Mouse (Mus musculus): ENCODE data around the gene Nr6a1. TPM values are rescaled to one million over a fixed set of nuclear protein-coding genes. Genes with fewer than 3 reads are reported as not detected.

Nr6a1 gene
- polyA plus RNA-seq, 1 experiment from 2014 or later, result 1.7 TPM

DNA sequence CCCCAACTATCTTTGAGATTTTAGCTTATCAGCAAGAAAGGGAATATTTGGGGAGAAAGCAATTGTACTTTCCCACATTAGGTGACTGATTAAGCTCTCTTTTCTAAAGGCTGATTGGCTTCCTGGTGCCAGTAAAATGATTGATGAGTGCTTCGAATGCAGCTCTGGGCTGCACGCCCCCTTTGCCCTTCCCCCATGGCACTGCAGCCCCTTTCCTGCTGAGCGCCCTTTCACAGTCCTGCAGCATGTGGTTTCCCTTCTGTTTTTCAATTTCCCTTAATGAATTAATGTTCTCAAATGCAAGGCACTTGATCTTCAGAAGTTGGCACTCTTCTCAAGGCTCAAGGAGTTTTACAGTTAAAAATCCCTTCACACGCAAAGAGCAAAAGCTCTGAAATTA lies 12.5 kb downstream of the Nr6a1 start:
- no peak for ATAC-seq (replicated peaks)
- 13% methylated on average over 4 of the region's 4 CpGs for WGBS
- Histone ChIP-seq H3K27me3 (no peaks in the 10 kb centered on the region), H3K36me3 (no peaks in the 10 kb centered on the region), H3K27ac (replicated peaks) (no peak overlapping the region), H3K4me3 (no peak overlapping the region), H3K4me1 (peaks cover 5% of the 10 kb centered on the region; the same call in 1 of the 2 replicates), H3K9me3 (no peaks in the 10 kb centered on the region), H3K4me2 (replicated peaks) (no peak overlapping the region), H3K9ac (replicated peaks) (no peak overlapping the region)

DNA sequence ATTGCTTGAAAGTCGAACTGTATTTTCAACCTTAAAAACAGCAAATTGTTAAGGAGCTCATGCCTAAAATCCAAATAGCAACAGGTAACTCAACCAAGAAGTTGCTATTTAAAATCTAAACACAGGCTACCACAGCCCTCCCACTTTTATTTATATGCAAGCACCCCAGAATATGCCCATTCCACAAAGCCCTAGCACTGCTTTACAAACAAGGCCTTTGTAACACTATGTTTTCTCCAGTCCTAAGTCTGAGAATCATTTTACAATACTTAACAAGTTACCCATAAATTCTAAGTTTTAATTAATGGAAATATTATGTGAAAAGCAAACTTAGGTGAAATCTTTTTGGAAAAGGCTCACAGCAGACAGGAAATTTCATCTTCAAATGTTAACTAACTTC lies 13.0 kb downstream of the Nr6a1 start:
- Histone ChIP-seq H3K36me3 (no peaks in the 10 kb centered on the region), H3K9me3 (no peaks in the 10 kb centered on the region), H3K27ac (replicated peaks) (no peak overlapping the region), H3K4me3 (no peak overlapping the region), H3K4me1 (peaks cover 5% of the 10 kb centered on the region; the same call in 1 of the 2 replicates), H3K9ac (replicated peaks) (no peak overlapping the region), H3K4me2 (replicated peaks) (no peak overlapping the region), H3K27me3 (no peaks in the 10 kb centered on the region)
- WGBS, result 40% methylated on average over 1 of the region's 1 CpGs
- no peak for ATAC-seq (replicated peaks)

DNA sequence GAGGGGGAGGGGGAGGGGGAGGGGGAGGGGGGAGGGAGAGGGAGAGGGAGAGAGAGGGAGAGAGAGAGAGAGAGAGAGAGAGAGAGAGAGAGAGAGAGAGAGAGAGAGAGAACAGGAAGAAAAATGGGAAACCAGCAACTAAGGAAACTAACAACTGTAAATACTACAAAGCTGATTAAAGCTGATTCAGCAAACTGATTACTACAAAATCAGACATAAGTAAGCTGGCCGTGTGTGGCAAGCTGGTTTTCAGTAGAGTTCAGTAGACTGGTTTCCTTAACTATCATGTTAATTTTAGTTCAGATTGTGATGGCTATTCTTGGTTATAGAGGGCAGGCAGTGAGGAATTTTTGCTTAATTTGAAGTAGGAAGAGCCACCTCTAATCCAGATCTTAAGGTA lies 18.9 kb downstream of the Nr6a1 start:
- no peak for ATAC-seq (replicated peaks)
- no peak overlapping the region for H3K27ac ChIP-seq (replicated peaks)
- no peak overlapping the region for H3K9ac ChIP-seq (replicated peaks)
- 71% methylated on average over 1 of the region's 1 CpGs for WGBS
- no peaks in the 10 kb centered on the region for H3K27me3 ChIP-seq
- H3K4me1 ChIP-seq, result no peaks in the 10 kb centered on the region
- H3K36me3 ChIP-seq, result no peaks in the 10 kb centered on the region
- no peaks in the 10 kb centered on the region for H3K9me3 ChIP-seq
- no peak overlapping the region for H3K4me2 ChIP-seq (replicated peaks)
- H3K4me3 ChIP-seq, result no peak overlapping the region

DNA sequence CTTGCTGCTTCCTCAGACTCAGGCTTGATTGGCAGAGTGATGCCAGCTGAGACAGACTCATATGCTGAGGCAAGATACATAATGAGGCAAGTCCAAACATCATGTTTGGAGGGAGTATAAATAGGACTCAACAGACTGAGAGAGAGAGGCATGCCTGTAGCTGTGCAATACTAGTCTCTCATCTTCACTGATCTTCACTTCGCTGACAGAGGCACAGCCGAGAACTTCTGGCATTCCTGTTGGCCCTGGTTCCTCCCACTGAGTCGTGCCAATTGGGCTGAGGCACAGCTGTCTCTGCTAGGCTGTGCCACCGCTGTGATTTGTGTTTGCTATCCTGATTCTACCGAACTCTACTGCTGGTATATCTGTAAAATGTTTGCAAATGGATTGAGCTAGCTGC lies 21.4 kb downstream of the Nr6a1 start:
- no peaks in the 10 kb centered on the region for H3K27me3 ChIP-seq
- H3K9ac ChIP-seq (replicated peaks), result no peak overlapping the region
- H3K27ac ChIP-seq (replicated peaks), result no peak overlapping the region
- WGBS, result 80% methylated on average over 5 of the region's 5 CpGs
- no peaks in the 10 kb centered on the region for H3K4me1 ChIP-seq
- no peak overlapping the region for H3K4me3 ChIP-seq
- H3K4me2 ChIP-seq (replicated peaks), result no peak overlapping the region
- no peaks in the 10 kb centered on the region for H3K36me3 ChIP-seq
- 0 out of 2 replicates have a peak, but pooled peaks have one; percentile 19 for ATAC-seq (replicated peaks)
- H3K9me3 ChIP-seq, result no peaks in the 10 kb centered on the region

DNA sequence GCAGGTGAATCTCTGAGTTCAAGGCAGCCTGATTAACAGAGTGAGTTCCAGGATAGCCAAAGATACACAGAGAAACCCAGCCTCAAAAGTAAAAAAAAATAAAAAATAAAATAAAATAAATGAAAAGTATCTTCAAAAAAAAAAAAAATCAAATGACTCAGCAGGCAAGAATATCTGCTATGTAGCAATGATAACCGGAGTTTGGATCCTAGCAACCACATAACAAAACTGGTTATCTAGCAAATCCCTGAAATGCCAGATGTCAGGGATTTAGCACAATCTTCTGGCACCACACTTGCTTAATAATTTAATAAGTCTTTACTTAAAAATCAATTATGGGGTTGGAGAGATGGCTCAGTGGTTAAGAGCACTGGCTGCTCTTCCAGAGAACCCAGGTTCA lies 23.2 kb downstream of the Nr6a1 start:
- no peak overlapping the region for H3K9ac ChIP-seq (replicated peaks)
- no peaks in the 10 kb centered on the region for H3K36me3 ChIP-seq
- WGBS, result 85% methylated on average over 1 of the region's 1 CpGs
- no peaks in the 10 kb centered on the region for H3K27me3 ChIP-seq
- ATAC-seq (replicated peaks), result no peak
- H3K4me1 ChIP-seq, result no peaks in the 10 kb centered on the region
- H3K4me3 ChIP-seq, result no peak overlapping the region
- no peaks in the 10 kb centered on the region for H3K9me3 ChIP-seq
- no peak overlapping the region for H3K4me2 ChIP-seq (replicated peaks)
- no peak overlapping the region for H3K27ac ChIP-seq (replicated peaks)

DNA sequence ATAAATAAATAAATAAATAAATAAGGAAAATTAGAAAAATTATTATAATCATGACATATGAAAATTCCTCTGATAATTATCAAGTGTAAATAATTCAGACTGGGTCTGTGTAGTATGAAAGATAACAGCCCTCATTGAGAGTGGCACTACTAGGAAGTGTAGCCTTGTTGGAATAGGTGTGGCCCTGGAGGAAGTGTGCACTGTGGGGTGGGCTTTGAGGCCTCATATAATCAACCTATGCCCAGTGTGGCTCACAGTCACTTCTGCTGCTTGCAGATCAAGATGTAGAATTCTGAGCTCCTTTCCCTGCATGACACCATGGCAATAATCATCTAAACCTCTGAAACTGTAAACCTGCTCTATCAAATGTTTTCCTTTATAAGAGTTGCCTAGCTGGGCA lies 24.6 kb downstream of the Nr6a1 start:
- Histone ChIP-seq H3K9ac (replicated peaks) (no peak overlapping the region), H3K9me3 (no peaks in the 10 kb centered on the region), H3K27ac (replicated peaks) (no peak overlapping the region), H3K4me1 (no peaks in the 10 kb centered on the region), H3K4me3 (no peak overlapping the region), H3K4me2 (replicated peaks) (no peak overlapping the region), H3K27me3 (no peaks in the 10 kb centered on the region), H3K36me3 (no peaks in the 10 kb centered on the region)
- no peak for ATAC-seq (replicated peaks)

DNA sequence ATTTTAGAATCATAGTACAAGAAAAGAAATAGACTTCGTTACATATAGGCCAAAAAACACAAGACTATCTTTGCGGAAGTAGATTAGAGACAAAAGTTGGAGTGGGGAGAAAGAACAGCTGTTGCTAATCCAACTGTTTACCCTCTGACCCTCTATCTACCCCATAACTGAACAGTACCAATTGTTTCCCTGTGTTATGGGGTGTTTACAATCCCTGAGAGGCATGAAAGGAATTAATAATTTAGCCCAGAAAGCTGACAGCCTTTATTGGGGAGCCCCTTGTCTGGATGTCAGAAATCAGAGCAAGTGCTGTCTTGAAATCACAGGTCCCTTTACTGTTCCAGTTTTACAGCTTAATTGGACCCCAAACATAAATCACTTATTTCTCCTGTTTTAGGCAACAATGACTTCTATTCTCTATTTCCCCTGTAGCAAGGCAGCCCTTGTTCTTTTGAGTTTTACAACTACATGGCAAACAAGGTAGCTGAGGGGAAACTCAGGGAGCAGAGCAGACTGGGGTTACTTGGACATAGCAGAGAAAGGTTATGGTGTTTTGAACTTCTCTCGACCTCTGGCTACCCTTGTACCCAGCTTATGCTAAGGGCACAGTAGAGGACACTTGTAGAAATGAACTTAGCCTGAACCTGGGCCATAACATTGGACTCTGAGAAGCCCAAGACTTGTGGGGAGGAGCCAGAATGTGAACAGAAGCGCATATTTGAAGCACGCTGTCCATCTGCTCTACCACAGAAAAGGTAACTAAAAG lies 46.4 kb downstream of the Nr6a1 start:
- Histone ChIP-seq H3K27me3 (no peaks in the 10 kb centered on the region), H3K36me3 (no peaks in the 10 kb centered on the region), H3K27ac (replicated peaks) (no peak overlapping the region), H3K9me3 (no peaks in the 10 kb centered on the region), H3K4me1 (no peaks in the 10 kb centered on the region), H3K4me2 (replicated peaks) (no peak overlapping the region), H3K4me3 (no peak overlapping the region), H3K9ac (replicated peaks) (no peak overlapping the region)
- 90% methylated on average over 5 of the region's 5 CpGs for WGBS
- no peak for ATAC-seq (replicated peaks)

DNA sequence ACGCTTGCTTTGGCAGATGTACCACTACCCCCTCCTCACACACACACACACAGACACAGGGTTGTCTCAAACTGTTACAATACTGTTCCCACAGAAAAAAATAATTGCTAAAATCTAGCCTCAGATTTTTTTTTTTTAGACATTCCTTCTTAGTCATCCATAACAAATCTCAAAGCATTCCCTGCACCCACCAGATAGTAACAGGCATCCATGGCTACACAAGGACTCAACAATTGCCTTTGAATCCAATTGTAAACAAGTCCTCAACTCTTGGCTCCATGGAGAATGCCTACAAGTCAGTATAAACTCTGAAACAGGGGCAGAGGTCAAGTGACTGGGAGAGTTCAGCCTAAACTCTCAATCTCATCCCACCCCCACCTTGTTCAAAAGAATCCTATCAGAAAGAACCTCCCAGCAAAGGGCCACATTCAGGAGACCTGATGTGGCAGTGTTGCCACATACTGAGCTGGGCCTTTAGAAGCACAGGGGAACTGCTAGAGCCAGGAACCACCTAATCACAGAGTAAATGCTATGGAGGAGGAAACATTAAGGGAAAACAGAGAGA lies 52.9 kb downstream of the Nr6a1 start:
- Histone ChIP-seq H3K4me1 (peaks cover 4% of the 10 kb centered on the region; the same call in 1 of the 2 replicates), H3K27ac (replicated peaks) (no peak overlapping the region), H3K9me3 (no peaks in the 10 kb centered on the region), H3K4me3 (no peak overlapping the region), H3K9ac (replicated peaks) (no peak overlapping the region), H3K4me2 (replicated peaks) (no peak overlapping the region), H3K27me3 (no peaks in the 10 kb centered on the region), H3K36me3 (peaks cover 3% of the 10 kb centered on the region; the same call in 1 of the 2 replicates)
- no peak for ATAC-seq (replicated peaks)
- 73% methylated on average over 1 of the region's 1 CpGs for WGBS

DNA sequence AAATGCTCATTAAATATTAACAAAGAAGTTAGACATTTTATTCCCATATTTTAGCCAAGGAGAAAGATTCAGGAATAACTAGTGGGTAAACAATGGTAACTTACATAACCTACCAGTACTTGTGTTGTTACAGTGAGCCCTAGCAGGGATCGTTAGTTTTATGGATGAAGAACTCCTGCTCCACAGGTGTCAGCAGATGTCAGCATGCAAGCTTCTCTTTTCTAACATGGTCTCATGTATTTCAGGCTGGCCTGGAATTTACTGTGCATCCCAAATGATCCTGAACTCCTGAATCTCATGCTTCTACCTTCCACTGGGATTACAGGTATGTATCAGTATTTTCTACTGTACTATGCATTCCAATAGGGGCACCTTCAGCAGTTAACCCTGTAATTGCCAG lies 54.8 kb downstream of the Nr6a1 start:
- no peaks in the 10 kb centered on the region for H3K27me3 ChIP-seq
- H3K4me3 ChIP-seq, result no peak overlapping the region
- ATAC-seq (replicated peaks), result no peak
- H3K4me2 ChIP-seq (replicated peaks), result no peak overlapping the region
- H3K9me3 ChIP-seq, result no peaks in the 10 kb centered on the region
- H3K9ac ChIP-seq (replicated peaks), result no peak overlapping the region
- no peak overlapping the region for H3K27ac ChIP-seq (replicated peaks)
- peaks cover 4% of the 10 kb centered on the region; the same call in 1 of the 2 replicates for H3K4me1 ChIP-seq
- 35% methylated on average over 1 of the region's 1 CpGs for WGBS
- peaks cover 3% of the 10 kb centered on the region; the same call in 1 of the 2 replicates for H3K36me3 ChIP-seq

DNA sequence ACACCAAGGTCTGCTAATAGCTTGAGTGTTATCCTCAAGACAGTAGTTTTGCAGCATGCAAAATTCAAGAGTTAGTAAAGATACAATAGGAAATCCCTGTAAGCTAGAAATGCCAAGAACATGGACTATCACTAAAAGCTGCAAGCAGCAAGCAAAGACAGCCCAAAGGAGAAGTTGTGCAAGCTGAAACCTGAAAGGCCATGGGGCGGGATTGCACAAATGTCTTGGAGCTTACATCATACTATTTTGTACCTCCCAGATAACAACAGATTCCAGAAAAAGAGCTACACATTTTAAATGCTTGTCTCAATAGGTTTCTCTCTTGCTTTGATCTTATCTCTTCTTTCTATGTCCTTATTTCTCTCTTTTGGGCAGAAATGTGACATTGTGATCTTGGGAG lies 60.8 kb downstream of the Nr6a1 start:
- no peak overlapping the region for H3K4me3 ChIP-seq
- no peaks in the 10 kb centered on the region for H3K9me3 ChIP-seq
- no peaks in the 10 kb centered on the region for H3K27me3 ChIP-seq
- 81% methylated on average over 1 of the region's 1 CpGs for WGBS
- H3K27ac ChIP-seq (replicated peaks), result no peak overlapping the region
- no peaks in the 10 kb centered on the region for H3K4me1 ChIP-seq
- no peak overlapping the region for H3K9ac ChIP-seq (replicated peaks)
- ATAC-seq (replicated peaks), result no peak
- H3K4me2 ChIP-seq (replicated peaks), result no peak overlapping the region
- H3K36me3 ChIP-seq, result no peaks in the 10 kb centered on the region

DNA sequence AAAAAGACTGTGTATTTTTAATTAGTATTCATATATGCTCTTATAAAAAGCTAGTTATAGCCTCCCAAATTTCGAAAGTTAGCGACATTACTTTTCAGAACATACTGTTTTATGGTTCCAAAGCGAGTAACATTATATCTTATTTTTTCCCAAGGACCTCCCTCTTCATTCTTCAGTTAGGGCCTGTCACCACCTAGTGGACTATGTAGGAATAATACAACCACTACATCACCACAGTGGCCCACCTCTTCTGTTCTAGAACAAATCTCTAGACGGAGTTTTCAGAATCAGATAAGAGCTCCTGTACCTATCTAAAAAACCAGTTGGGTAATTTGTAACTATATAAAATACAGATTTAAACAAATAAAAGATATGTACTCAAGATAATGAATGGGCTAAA lies 63.5 kb downstream of the Nr6a1 start:
- 61% methylated on average over 4 of the region's 4 CpGs for WGBS
- Histone ChIP-seq H3K4me3 (no peak overlapping the region), H3K27me3 (no peaks in the 10 kb centered on the region), H3K4me1 (no peaks in the 10 kb centered on the region), H3K36me3 (no peaks in the 10 kb centered on the region), H3K9ac (replicated peaks) (no peak overlapping the region), H3K9me3 (no peaks in the 10 kb centered on the region), H3K27ac (replicated peaks) (no peak overlapping the region), H3K4me2 (replicated peaks) (no peak overlapping the region)
- ATAC-seq (replicated peaks), result peak; percentile 71; the same call in 1 of the 2 replicates

DNA sequence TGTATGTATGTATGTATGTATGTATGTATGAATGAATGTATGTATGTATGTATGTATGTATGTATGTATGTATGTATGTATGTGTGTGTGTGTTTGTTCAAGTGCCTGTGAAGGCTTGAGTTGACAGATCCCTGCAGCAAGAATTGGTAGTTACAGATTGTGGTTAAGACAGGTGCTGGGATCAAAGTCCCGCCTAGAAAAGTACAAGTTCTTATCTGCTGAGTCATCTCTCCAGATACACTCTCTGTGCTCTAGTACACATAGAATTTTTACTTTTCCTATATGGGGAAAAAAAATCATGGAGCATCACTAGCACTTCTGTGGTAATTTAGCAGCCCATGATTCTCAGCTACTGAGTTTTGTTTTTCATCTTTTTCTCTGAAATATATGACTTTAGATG lies 75.7 kb downstream of the Nr6a1 start:
- no peaks in the 10 kb centered on the region for H3K27me3 ChIP-seq
- H3K4me3 ChIP-seq, result no peak overlapping the region
- H3K27ac ChIP-seq (replicated peaks), result no peak overlapping the region
- WGBS, result 96% methylated on average over 1 of the region's 1 CpGs
- ATAC-seq (replicated peaks), result no peak
- peaks cover 10% of the 10 kb centered on the region for H3K36me3 ChIP-seq
- H3K9ac ChIP-seq (replicated peaks), result no peak overlapping the region
- H3K4me1 ChIP-seq, result no peaks in the 10 kb centered on the region
- H3K9me3 ChIP-seq, result no peaks in the 10 kb centered on the region
- H3K4me2 ChIP-seq (replicated peaks), result no peak overlapping the region

DNA sequence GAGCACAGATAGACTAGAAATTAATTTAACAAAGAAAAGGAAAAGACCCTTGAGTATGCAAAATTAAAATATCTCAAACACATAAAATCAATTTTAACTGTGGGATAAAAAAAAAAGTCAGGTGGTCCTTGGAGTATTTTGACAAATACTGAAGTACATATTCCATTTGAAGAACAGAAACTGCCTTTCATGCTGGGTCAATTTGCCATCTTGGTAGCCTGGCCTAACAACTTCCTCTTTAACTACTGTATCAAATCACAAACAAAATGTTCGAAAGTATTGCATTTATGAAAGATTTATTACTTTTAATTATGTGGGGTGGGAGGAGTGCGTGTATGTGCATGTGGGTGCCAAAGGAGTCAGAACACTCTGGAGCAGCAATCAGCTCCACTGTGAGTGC lies 81.2 kb downstream of the Nr6a1 start:
- WGBS, result 99% methylated on average over 2 of the region's 2 CpGs
- H3K4me3 ChIP-seq, result no peak overlapping the region
- no peak for ATAC-seq (replicated peaks)

More for the DNA sequence above, 81.2 kb downstream of the Nr6a1 start:
- Histone ChIP-seq H3K4me2 (replicated peaks) (no peak overlapping the region), H3K4me1 (no peaks in the 10 kb centered on the region), H3K9ac (replicated peaks) (no peak overlapping the region), H3K27ac (replicated peaks) (no peak overlapping the region), H3K36me3 (peaks cover 3% of the 10 kb centered on the region; the same call in 1 of the 2 replicates), H3K27me3 (no peaks in the 10 kb centered on the region), H3K9me3 (no peaks in the 10 kb centered on the region)

Data from forebrain, embryonic 15.5 days (tissue).